Mouse (Mus musculus) urinary bladder, postnatal 36 days (tissue): ENCODE measurements around the gene Col4a2.
A peak's percentile ranks its signal among the peaks of the same experiment; 100 is the strongest.

Experiments
- DNase-seq, 2 experiments: peaks; one replicate each; pipeline ENCODE4 v3.0.0; 2022; ENCODE audit warnings: low spot score in 2 of 2, mixed read lengths in 1 of 2

Col4a2 gene

GRCm38 (mm10) chr8:11357921-11358436, 45.4 kb downstream of the Col4a2 start:
- DNase-seq = no peak

GRCm38 (mm10) chr8:11359846-11360245, 47.2 kb downstream of the Col4a2 start:
- no peak for DNase-seq

DNA sequence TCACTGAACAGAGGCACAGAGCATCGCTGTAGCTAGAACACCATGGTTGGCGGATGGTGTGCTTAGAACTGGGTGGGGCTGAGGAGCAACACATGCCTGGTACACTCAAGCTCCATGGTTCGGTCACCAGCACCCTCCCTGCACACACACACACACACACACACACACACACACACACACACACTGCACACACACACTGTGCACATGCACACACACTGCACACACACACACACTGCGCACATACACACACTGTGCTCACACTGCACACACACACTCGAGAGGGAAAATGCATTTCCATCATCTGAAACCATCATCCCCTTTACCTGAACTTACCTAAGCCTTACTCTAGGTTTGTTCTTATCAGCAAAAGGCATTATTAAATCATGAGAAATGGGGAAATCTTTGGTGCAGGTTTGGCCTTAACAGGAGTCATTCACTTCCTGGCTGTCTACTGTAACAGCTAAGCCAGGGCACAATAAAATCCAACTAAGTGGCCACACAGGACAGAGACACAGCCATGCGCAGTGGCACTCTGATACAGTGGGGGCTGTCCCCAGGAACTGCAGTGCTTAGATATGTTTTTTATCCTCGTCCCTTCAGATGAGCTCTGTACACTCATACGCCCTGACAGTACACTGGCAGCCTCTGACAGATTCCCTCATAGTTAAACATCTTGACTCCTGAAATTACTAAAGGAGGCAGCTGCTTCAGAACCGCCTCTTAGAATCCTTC, 49.1 kb downstream of the Col4a2 start:
- no peak for DNase-seq

DNA sequence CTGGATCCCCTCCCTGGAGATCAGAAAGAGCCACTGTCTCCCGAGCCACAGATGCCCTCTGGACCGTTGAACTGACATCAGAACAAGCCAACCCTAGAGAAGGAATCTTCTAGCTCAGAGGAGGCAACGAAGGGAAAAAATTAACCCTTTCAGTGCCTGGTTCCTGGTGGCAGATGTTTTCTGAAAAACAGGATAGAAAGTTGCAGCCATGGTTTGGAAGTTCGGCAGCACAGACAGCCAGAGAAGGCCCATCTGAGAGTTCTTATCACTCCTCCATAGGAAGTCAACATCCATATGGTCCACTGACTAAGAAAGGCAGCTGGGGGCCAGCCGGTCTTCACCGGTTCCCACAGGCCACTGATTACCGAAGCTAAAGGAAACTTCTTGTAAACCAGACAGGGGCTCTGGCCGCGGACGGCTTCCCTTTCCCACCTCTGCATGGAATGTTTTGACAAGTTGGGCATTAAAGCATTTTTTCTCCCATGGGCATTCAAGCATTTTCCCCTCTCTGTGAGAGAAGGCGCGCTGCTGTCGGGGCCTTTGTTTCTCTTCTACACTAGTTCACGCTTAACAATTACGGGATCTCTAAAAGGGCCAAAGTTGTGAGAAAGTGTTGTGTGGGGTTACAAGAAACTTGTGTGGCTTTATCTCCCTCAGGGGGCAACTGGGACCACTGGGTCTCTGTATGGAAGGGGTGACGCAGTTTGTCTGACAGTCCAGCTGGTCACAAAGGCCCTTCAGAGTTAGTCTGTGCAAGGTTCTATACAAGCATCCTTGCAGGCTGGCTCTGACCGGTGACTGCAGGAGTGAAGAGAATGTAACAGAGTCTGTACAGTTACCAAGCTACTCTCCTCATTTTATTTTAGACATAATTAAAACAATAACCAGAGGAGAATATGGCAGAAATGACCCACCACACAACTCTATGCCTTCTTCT, 49.9 kb downstream of the Col4a2 start:
- no peak for DNase-seq

GRCm38 (mm10) chr8:11363340-11364126, 50.9 kb downstream of the Col4a2 start:
- no peak for DNase-seq

DNA sequence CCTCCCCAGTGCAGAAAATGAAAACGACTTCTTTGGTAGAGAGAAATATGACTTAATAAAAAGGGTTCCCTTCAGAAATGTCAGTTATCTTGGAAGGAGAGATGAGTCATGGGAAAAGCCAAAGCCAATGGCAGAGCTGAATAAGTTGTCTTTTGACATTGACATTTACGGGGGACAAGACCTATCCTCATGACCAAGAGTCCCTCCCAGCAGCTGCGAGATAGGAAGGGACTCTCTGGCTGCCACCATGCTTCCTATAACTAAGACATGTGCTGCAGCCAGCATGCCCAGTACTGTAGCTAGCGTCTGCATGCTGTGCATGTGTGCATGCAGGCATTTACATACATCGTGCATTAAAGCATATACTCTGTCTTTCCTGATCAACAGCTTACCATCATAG, 53.6 kb downstream of the Col4a2 start:
- DNase-seq = no peak

DNA sequence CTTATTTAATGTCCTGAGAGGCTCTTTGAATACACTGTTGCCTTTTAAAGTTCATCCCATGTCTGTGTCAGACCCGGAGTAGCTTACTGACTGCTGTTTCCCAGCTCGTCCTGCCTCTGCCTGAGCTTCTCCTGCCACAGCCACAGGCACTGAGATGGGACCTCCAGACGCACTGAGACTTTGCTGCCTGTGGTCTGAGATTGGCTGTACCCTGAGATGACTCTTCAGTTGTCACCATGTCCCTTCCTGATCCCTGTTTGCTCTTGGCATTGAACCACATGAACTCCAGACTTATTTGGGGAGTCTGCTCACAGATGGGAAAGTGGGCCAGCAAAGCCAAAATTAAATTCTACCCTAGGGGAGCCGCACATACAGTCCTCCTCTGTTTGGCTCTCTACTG, 54.1 kb downstream of the Col4a2 start:
- no peak for DNase-seq

DNA sequence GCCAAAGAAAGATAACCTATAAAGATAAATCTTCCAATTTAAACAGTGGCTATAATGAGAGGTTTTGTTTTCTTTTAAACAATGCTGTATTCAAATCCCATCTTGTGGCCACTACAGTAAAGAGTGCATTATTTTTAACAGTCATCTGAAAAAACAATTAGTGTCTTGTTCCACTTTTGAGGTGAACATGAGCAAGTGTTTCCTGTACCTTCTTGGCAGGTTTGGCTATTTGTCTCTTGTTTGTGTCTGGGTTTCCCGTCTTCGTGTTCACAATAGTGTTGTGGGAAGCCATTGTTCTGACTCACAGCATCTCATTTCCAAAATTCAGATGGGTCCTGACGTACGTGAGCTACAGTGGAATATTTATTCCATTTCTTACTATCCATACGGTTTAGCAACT, 55.1 kb downstream of the Col4a2 start:
- no peak for DNase-seq

GRCm38 (mm10) chr8:11369526-11370203, 57.1 kb downstream of the Col4a2 start:
- peak in 1 of 2 experiments; percentile 71 for DNase-seq

DNA sequence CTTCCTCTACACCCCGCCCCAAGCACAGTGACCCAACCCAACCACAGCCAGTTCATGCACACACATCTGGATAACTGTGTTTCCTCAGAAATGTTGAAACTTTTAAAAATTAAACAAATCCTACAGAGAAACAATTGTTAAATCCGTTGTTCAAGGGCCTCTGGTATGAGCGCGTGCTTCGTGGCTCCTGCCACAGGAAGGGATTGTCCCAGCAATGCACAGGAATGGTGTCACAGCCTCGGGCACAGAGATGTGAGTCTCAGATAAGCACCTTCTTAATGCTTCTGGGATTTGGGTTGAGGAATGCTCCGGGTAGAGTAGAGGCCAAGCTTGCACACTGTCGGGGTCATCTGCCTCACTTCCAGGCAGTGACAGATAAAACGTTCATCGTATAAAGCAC, 58.7 kb downstream of the Col4a2 start:
- no peak for DNase-seq

GRCm38 (mm10) chr8:11372080-11372479, 59.5 kb downstream of the Col4a2 start:
- DNase-seq = peak in 1 of 2 experiments; percentile 18

DNA sequence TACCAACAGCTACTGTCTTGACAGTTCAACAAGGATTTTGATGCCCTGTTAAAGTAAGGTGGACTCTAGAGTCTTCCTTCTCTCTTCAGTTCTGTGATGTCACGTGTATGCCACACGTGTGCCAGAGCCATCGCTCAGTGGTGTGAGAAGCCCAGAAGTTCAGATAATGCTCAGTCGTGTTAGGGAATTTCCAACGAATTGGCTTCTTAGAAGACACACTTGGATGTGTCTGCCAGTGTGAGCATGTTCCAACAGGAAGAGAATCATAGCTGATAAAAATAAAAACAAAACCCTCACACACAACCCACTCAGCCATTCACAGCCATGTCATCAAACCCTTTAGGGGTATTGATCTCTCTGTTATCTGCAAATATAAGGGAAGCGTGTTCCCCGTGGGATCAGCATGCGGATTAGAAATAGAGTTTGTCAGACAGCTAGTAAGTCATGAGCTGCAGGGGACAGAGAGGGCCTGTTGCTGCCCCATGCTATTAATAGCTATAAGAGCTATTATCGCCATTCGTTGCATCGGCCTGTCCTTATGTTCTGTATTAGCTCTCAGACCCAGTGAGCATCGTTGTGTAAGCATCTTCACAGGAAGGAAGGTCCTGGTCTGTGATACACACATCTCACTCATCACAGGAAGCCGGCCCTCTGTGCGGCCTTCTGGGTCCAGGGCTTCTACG, 61.2 kb downstream of the Col4a2 start:
- no peak for DNase-seq

- DNase-seq = no peak
Measured at GRCm38 (mm10) chr8:11374326-11375076, 61.9 kb downstream of the Col4a2 start.

DNA sequence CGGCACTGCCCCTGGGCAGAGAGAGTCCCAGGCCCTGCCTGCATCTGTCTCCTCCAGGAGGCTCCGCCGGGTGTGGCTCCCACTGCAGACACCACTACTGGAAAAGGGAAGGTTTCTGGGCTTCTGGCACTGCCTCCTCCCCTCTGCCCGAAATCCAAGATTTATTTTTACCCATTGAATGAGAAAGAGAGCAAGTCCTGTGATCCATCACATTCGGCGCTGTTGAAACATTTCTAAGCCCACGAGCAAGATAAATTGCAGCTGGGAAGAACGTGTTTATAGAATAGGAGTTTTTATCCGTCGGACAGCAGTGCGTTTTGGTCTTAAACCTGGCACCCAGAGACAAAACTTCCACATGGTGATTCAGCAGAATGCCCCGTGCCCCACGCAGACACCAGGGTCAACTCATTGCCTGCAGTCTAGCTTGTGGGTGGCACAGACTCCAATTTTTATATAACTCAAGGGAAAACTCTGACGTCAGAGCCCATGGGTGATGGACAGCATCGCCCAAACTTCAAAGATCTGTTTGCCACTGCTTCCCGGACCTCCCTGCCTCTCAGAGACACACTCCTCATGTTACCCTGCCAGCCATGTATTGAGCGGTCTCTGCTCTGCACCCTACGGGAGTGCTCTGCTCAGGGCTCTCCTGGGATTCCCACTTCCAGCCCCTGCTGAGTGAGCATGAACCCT, 63.3 kb downstream of the Col4a2 start:
- peak in 1 of 2 experiments; percentile 55 for DNase-seq

GRCm38 (mm10) chr8:11377391-11378210, 65.0 kb downstream of the Col4a2 start:
- no peak for DNase-seq

GRCm38 (mm10) chr8:11379590-11379989, 67.0 kb downstream of the Col4a2 start:
- DNase-seq = no peak

GRCm38 (mm10) chr8:11381544-11381943, 68.9 kb downstream of the Col4a2 start:
- no peak for DNase-seq

GRCm38 (mm10) chr8:11382059-11382810, 69.6 kb downstream of the Col4a2 start:
- peak; percentile 25 to 63 for DNase-seq
